Mouse (Mus musculus) limb, embryonic 15.5 days (tissue): ENCODE results near the gene Fam227a. TPM values are rescaled to one million over a fixed set of nuclear protein-coding genes. Genes with fewer than 3 reads are reported as not detected.
A peak's percentile ranks its signal among the peaks of the same experiment; 100 is the strongest.
"Not testable (repeated sequence)": the region's sequence is repeated elsewhere in the genome, so short reads cannot be mapped to it uniquely, and the experiment has no call there.

Experiments
- ATAC-seq: fragments of 200-750 bp; cut with Nextera tagmentation; 2 replicates; pipeline ENCODE4 v1.8.0; 2017; ENCODE audit warnings: low read depth, moderate TSS enrichment; ENCODE audit not compliant: insufficient number of reproducible peaks, low FRiP score, low TSS enrichment
- H3K27ac ChIP-seq: fragments of 300-500 bp; sonication (generic); 2 replicates; pipeline ENCODE4 v1.5.1; 2015; ENCODE audit warnings: moderate library complexity, mild to moderate bottlenecking, inconsistent platforms
- H3K27me3 ChIP-seq: fragments of 300-500 bp; sonication (generic); 2 replicates; pipeline ENCODE4 v1.6.1; 2015; ENCODE audit warnings: inconsistent platforms
- H3K36me3 ChIP-seq: fragments of 300-500 bp; sonication (generic); 2 replicates; pipeline ENCODE4 v1.6.1; 2015; ENCODE audit warnings: inconsistent platforms
- H3K4me1 ChIP-seq: fragments of 300-500 bp; sonication (generic); 2 replicates; pipeline ENCODE4 v1.6.1; 2015; ENCODE audit warnings: inconsistent platforms
- H3K4me2 ChIP-seq: fragments of 300-500 bp; sonication (generic); 2 replicates; pipeline ENCODE4 v1.6.1; 2015; ENCODE audit warnings: mild to moderate bottlenecking, inconsistent platforms
- H3K4me3 ChIP-seq: fragments of 300-500 bp; sonication (generic); 2 replicates; pipeline ENCODE4 v1.5.1; 2015; ENCODE audit warnings: mild to moderate bottlenecking, inconsistent platforms
- H3K9ac ChIP-seq: fragments of 300-500 bp; sonication (generic); 2 replicates; pipeline ENCODE4 v1.6.1; 2015; ENCODE audit warnings: inconsistent platforms
- H3K9me3 ChIP-seq: fragments of 300-500 bp; sonication (generic); 2 replicates; pipeline ENCODE4 v1.6.1; 2016; ENCODE audit warnings: inconsistent platforms
- WGBS: fragments of 180-500 bp; shearing (Covaris S2); methylation state at CpG from one replicate; pipeline ENCODE4 v1.1.7; 2015; 5-methylcytosine and 5-hydroxymethylcytosine counted together
- polyA plus RNA-seq: library from polyadenylated mRNA; unstranded; fragments of >200 nt; fragmentation: Nextera tagmentation; extraction: Ambion mirVana; gene quantifications from 2 replicates; pipeline ENCODE4 v1.2.1, GENCODE M21; 2015

The Fam227a gene
- polyA plus RNA-seq, 1 experiment from 2014 or later, result 0.82 TPM

DNA sequence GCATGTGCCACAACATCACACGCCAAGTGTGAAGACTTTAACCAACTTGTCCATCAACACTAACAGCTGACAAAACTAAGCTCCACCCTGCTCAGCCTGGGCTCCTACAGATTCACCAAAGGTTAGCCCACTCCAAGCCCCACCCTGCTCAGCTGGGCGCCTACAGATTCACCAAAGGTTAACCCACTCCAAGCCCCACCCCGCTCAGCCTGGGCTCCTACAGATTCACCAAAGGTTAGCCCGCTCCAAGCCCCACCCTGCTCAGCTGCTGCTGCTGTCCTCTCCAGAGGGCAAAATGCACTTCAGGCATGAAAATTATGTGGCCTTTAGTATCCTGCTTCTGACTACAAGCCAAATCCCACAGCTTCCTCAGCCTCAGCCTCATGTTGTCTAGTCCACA is 23.2 kb upstream of the Fam227a start:
- no peak for ATAC-seq
- Histone ChIP-seq H3K9me3 (no peaks in the 10 kb centered on the region), H3K4me2 (no peak overlapping the region), H3K4me1 (peaks cover 50% of the 10 kb centered on the region), H3K9ac (no peak overlapping the region), H3K27me3 (no peaks in the 10 kb centered on the region), H3K4me3 (no peak overlapping the region), H3K27ac (no peak overlapping the region), H3K36me3 (peaks cover 13% of the 10 kb centered on the region; the same call in 1 of the 2 replicates)
- 85% methylated on average over 4 of the region's 4 CpGs for WGBS

DNA sequence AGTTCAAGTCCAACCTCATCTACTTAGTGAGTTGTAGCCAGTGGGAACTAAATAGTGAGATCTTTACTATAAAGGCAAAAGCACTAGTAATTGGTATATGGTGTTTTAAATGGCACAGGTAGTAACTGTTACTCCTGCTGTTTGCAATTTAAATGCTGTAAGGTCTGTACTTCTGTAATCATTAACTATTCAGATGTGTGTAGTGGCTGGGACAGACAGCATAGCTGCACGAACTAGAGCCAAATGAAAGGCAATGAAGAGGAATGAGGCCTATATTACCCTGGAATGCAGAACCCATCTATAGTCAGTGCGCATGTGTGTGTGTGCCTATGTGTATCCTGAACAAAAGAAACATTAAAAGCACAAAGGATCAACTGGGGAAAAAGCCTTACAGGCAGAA is 19.2 kb upstream of the Fam227a start:
- Histone ChIP-seq H3K9me3 (no peaks in the 10 kb centered on the region), H3K27me3 (no peaks in the 10 kb centered on the region), H3K9ac (no peak overlapping the region), H3K4me1 (peaks cover 13% of the 10 kb centered on the region), H3K4me3 (no peak overlapping the region), H3K4me2 (no peak overlapping the region), H3K36me3 (peaks cover 51% of the 10 kb centered on the region), H3K27ac (no peak overlapping the region)
- 89% methylated on average over 2 of the region's 2 CpGs for WGBS
- ATAC-seq, result no peak

DNA sequence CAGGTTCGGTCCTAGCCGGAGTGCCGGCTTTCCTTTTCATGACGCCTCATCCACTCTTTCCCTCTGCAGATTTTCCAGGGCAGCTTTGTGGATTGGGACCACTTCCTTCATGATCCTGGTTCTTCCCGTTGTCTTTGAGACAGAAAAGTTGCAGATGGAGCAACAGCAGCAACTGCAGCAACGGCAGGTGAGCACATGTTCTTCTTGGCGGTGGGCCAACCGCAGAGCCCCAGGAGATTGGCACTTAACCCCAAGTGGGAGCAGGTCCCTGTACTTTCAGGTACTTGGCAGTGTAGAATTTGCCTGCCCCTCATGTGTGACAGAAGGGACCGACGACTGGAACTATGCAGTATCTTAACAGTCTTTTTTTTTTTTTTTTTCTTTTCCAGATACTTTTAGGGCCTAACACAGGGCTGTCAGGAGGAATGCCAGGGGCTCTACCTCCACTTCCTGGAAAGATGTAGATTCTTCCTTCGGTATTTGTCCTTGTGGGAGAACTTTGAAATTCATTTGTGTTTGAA is 13.1 kb upstream of the Fam227a start:
- H3K27me3 ChIP-seq, H3K9me3 ChIP-seq, H3K9ac ChIP-seq, ATAC-seq, H3K4me1 ChIP-seq, H3K27ac ChIP-seq: not testable (repeated sequence)
- Histone ChIP-seq H3K4me2 (peak overlapping the region; percentile 62), H3K36me3 (peaks cover 57% of the 10 kb centered on the region), H3K4me3 (peak overlapping the region; percentile 91)
- 72% methylated on average over 11 of the region's 11 CpGs for WGBS

GRCm38 (mm10) chr15:79670972-79671299 is 12.2 kb upstream of the Fam227a start:
- under 1% methylated on average over 37 of the region's 37 CpGs for WGBS
- Histone ChIP-seq H3K4me3 (peak overlapping the region; percentile 91), H3K36me3 (peaks cover 56% of the 10 kb centered on the region), H3K27ac (peak overlapping the region; percentile 67), H3K4me2 (peak overlapping the region; percentile 62), H3K9ac (peak overlapping the region; percentile 82), H3K27me3 (no peaks in the 10 kb centered on the region), H3K4me1 (peaks cover 6% of the 10 kb centered on the region), H3K9me3 (no peaks in the 10 kb centered on the region)
- peak; percentile 17; the same call in 1 of the 2 replicates for ATAC-seq

DNA sequence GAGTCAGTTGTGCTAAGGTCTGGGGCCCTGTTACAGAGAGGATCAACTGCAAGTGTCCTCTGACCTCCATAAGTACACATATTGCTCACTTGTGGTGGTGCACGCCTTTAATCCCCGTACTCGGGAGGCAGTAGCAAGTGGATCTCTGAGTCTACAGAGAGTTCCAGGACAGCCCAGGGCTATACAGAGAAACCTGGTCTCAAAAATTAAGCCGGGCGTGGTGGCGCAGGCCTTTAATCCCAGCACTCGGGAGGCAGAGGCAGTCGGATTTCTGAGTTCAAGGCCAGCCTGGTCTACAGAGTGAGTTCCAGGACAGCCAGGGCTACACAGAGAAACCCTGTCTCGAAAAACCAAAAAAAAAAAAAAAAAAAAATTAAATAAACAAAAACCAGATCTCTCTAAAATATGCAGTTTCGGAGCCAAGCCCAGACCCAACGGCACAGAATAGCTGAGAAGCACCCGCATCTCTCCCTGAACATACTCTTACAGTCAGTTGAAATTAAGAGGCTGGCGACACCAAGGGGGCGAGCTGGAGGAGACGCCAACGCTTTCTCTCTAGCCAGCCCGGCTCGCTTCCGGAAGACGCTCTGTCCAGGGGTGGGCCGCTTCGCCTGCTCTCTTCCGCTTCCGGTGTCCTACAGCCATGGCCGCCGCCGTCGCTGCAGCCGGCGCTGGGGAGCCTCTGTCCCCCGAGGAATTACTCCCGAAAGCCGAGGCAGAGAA is 11.7 kb upstream of the Fam227a start, which contains the start of gene Tomm22:
Gene Tomm22 (plus strand): TSS at position 613 of the 723 bp plus-strand sequence.
- Histone ChIP-seq H3K4me3 (peak within 1 kb of the TSS; percentile 91), H3K9ac (peak within 1 kb of the TSS; percentile 82), H3K27me3 (no peaks in the 10 kb centered on the region), H3K27ac (peak within 1 kb of the TSS; percentile 67), H3K36me3 (peaks cover 57% of the 10 kb centered on the region), H3K4me2 (peak within 1 kb of the TSS; percentile 62), H3K9me3 (no peaks in the 10 kb centered on the region), H3K4me1 (peaks cover 6% of the 10 kb centered on the region)
- 18% methylated on average over 33 of the region's 33 CpGs for WGBS
- peak; percentile 90 for ATAC-seq

DNA sequence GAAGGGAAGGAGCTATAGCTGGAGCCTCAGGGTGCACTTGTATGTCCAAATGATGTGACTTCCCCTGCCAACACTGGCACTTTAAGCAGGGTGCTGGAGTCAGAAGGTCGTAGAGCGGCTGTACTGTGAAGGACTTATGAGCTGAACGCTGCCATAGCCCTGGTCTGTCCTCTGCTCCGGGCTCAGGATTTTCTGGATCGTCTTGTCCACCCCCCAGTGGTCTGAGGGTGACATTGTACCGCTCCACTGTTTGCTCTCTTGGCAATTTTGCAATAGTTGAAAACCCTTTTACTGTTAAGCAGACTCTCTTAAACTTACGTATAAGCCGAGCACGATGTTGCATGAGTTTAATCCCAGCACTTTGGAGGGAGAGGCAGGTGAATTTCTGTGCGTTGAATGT is 10.4 kb upstream of the Fam227a start:
- Histone ChIP-seq H3K27ac (no peak overlapping the region), H3K27me3 (no peaks in the 10 kb centered on the region), H3K4me1 (peaks cover 6% of the 10 kb centered on the region), H3K4me3 (no peak overlapping the region), H3K9ac (no peak overlapping the region), H3K4me2 (no peak overlapping the region), H3K36me3 (peaks cover 46% of the 10 kb centered on the region), H3K9me3 (no peaks in the 10 kb centered on the region)
- ATAC-seq, result no peak
- WGBS, result 72% methylated on average over 10 of the region's 10 CpGs

DNA sequence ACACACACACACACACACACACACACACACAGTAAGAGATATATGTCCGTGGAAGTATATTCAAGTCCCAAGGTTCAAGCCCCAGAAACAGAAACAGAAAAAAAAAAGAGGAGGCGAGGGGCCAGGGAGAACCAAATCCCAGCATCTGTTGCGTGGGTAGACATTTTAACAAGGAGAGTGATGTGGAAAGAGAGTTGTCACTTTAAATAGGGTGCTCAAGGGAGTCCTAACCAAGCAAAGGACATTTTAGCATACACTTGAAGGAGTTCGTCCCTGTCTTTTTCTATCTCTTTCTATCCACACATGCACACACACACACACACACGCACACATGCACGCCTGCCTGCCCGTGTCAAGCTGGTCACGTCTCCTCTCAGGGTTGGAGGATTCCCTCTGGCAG is 5.9 kb upstream of the Fam227a start:
- H3K4me3 ChIP-seq, result no peak overlapping the region
- no peak overlapping the region for H3K9ac ChIP-seq
- H3K36me3 ChIP-seq, result peaks cover 38% of the 10 kb centered on the region
- H3K9me3 ChIP-seq, result no peaks in the 10 kb centered on the region
- H3K4me1 ChIP-seq, result peaks cover 3% of the 10 kb centered on the region
- no peaks in the 10 kb centered on the region for H3K27me3 ChIP-seq
- H3K4me2 ChIP-seq, result no peak overlapping the region
- 91% methylated on average over 8 of the region's 8 CpGs for WGBS
- no peak for ATAC-seq
- no peak overlapping the region for H3K27ac ChIP-seq

DNA sequence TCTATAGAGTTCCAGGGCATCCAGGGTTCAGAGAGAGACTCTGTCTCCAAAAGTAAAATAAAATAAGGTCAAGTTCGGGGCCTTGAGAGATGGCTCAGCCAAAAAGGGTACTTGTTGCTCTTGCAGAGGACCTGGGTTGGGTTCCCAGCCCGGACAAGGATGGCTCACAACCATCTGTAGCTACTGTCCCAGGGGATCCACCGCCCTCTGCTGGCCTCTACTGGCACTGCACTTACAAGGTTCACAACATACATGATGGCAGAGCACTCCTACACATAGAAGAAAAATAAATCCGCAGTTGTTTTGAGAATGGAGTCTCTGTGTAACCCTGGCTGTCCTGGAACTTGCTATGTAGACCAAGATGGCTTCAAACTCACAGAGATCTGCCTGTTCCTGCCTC is 3.1 kb upstream of the Fam227a start:
- ATAC-seq, result no peak
- 79% methylated on average over 4 of the region's 4 CpGs for WGBS

GRCm38 (mm10) chr15:79657837-79658530 is 772 bp downstream of the Fam227a start:
- WGBS, result 4% methylated on average over 16 of the region's 16 CpGs
- peak overlapping the region; percentile 93 for H3K27ac ChIP-seq
- ATAC-seq, result no peak
- H3K9ac ChIP-seq, result peak overlapping the region; percentile 61
- peaks cover 13% of the 10 kb centered on the region for H3K4me1 ChIP-seq
- no peaks in the 10 kb centered on the region for H3K27me3 ChIP-seq
- H3K4me2 ChIP-seq, result peak overlapping the region; percentile 93
- H3K36me3 ChIP-seq, result peaks cover 8% of the 10 kb centered on the region; the same call in 1 of the 2 replicates
- H3K4me3 ChIP-seq, result peak overlapping the region; percentile 76
- H3K9me3 ChIP-seq, result no peaks in the 10 kb centered on the region

More for the DNA sequence above, 3.1 kb upstream of the Fam227a start:
- Histone ChIP-seq H3K4me3 (no peak overlapping the region), H3K36me3 (peaks cover 25% of the 10 kb centered on the region), H3K27me3 (no peaks in the 10 kb centered on the region), H3K9ac (no peak overlapping the region), H3K4me2 (no peak overlapping the region), H3K4me1 (peaks cover 13% of the 10 kb centered on the region), H3K27ac (no peak overlapping the region), H3K9me3 (no peaks in the 10 kb centered on the region)

- no peak overlapping the region for H3K4me3 ChIP-seq
- no peak overlapping the region for H3K27ac ChIP-seq
- no peaks in the 10 kb centered on the region for H3K9me3 ChIP-seq
- no peak for ATAC-seq
- no peaks in the 10 kb centered on the region for H3K36me3 ChIP-seq
- WGBS, result 88% methylated on average over 14 of the region's 14 CpGs
- H3K4me1 ChIP-seq, result peaks cover 13% of the 10 kb centered on the region
- H3K27me3 ChIP-seq, result no peaks in the 10 kb centered on the region
- no peak overlapping the region for H3K4me2 ChIP-seq
- no peak overlapping the region for H3K9ac ChIP-seq
These were observed 2.3 kb downstream of the Fam227a start for GRCm38 (mm10) chr15:79656451-79656850.

- Histone ChIP-seq H3K36me3 (peaks cover 11% of the 10 kb centered on the region; the same call in 1 of the 2 replicates), H3K9ac (no peak overlapping the region), H3K27ac (no peak overlapping the region), H3K4me3 (no peak overlapping the region), H3K27me3 (no peaks in the 10 kb centered on the region), H3K4me1 (no peaks in the 10 kb centered on the region), H3K4me2 (no peak overlapping the region), H3K9me3 (no peaks in the 10 kb centered on the region)
- no peak for ATAC-seq
- WGBS, result 74% methylated on average over 4 of the region's 4 CpGs
These were observed 7.3 kb downstream of the Fam227a start for GRCm38 (mm10) chr15:79651481-79651880.

GRCm38 (mm10) chr15:79650569-79650968 is 8.2 kb downstream of the Fam227a start:
- H3K9me3 ChIP-seq, result no peaks in the 10 kb centered on the region
- no peaks in the 10 kb centered on the region for H3K4me1 ChIP-seq
- ATAC-seq, result no peak
- H3K9ac ChIP-seq, result no peak overlapping the region
- no peak overlapping the region for H3K4me3 ChIP-seq
- H3K27me3 ChIP-seq, result no peaks in the 10 kb centered on the region
- H3K27ac ChIP-seq, result no peak overlapping the region
- peaks cover 11% of the 10 kb centered on the region; the same call in 1 of the 2 replicates for H3K36me3 ChIP-seq
- H3K4me2 ChIP-seq, result no peak overlapping the region
